Mouse (Mus musculus): ENCODE results near the gene Zfp981. TPM values are rescaled to one million over a fixed set of nuclear protein-coding genes. Genes with fewer than 3 reads are reported as not detected.
A peak's percentile ranks its signal among the peaks of the same experiment; 100 is the strongest.
"Not testable (repeated sequence)": the region's sequence is repeated elsewhere in the genome, so short reads cannot be mapped to it uniquely, and the experiment has no call there.

Zfp981 gene
- polyA plus RNA-seq, 1 experiment from 2014 or later: 0.05 TPM

DNA sequence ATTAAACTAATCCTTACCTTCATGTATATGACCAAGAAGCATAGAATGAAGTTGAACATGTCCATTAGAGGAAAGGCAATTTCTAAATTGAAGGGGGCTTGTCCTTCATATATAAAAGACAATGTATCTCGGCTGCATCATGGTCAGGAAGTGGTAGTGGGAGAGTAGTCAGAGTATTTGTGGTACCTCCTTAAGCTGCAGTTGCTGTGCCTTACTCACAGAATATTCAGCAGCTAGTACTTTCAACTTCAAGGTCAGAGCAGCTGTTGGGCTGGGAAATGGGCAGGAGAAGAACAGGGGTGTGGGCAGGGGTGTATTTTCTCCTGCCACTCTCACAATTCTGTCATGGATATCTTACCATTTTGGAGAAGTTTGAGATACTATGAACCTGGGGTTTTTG is 15.1 kb upstream of the Zfp981 start:
- peaks cover 50% of the 10 kb centered on the region for H3K9me3 ChIP-seq (replicated peaks)
- H3K9ac ChIP-seq; H3K4me3 ChIP-seq (replicated peaks); H3K27ac ChIP-seq (replicated peaks); H3K4me2 ChIP-seq (replicated peaks); H3K4me1 ChIP-seq; H3K36me3 ChIP-seq; H3K27me3 ChIP-seq: not testable (repeated sequence)
- 62% methylated on average over 1 of the region's 1 CpGs for WGBS
- 0 out of 2 replicates have a peak, but pooled peaks have one; percentile 13 for ATAC-seq (ENCODE audit: insufficient number of reproducible peaks, low FRiP score, low TSS enrichment, low read depth)

- 71% methylated on average over 4 of the region's 4 CpGs for WGBS
- H3K9ac ChIP-seq; H3K4me1 ChIP-seq; H3K27ac ChIP-seq (replicated peaks); H3K4me3 ChIP-seq (replicated peaks); H3K36me3 ChIP-seq; H3K27me3 ChIP-seq; H3K4me2 ChIP-seq (replicated peaks); ATAC-seq (ENCODE audit: insufficient number of reproducible peaks, low FRiP score, low TSS enrichment, low read depth): not testable (repeated sequence)
- peaks cover 51% of the 10 kb centered on the region for H3K9me3 ChIP-seq (replicated peaks)
Observed at GRCm38 (mm10) chr4:146489196-146489595, 12.6 kb upstream of the Zfp981 start.

DNA sequence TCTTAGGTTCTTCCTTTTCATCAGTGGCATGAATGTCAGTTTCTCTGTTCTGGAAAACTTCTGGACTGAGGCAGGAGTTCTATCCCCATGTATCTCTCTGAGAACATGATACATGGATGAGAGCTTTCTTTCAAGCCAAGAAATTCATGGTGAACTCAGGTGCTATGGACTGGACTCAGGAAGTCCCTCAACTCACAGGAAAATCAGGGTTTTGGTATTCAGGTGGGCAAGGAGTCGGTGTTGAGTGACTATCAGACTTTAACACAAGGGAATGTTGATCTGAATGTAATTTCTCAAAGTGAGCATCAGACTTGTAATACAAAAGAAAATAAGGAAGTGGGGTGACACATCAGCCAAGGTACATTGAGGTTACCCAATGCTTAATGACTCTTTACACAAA is 9.8 kb upstream of the Zfp981 start:
- H3K4me2 ChIP-seq (replicated peaks); H3K27ac ChIP-seq (replicated peaks); H3K36me3 ChIP-seq; H3K9ac ChIP-seq; H3K4me1 ChIP-seq; H3K4me3 ChIP-seq (replicated peaks); H3K27me3 ChIP-seq: not testable (repeated sequence)
- peaks cover 42% of the 10 kb centered on the region for H3K9me3 ChIP-seq (replicated peaks)
- 0 out of 2 replicates have a peak, but pooled peaks have one; percentile 31 for ATAC-seq (ENCODE audit: insufficient number of reproducible peaks, low FRiP score, low TSS enrichment, low read depth)
- WGBS: 78% methylated on average over 1 of the region's 1 CpGs

DNA sequence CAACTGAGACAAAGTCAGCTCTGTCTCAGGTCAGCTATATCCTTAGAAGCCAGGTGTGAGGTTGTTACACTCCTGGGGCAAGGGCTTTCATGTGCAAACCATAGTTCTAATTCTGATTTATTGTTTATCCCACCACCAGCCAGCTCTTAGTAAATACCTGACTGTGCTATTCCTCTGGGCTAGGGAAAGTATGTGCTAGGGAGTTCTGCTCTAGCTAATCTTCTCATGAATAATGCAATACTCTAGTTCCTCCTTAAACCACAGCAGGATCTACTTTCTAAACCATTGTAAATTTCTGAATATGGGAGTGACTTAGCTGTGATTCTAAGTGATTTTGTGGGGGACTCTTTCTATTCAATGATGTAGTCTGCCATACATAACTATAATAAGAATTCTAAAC is 9.4 kb upstream of the Zfp981 start:
- Histone ChIP-seq H3K4me2 (replicated peaks) (no peak overlapping the region), H3K9ac (no peak overlapping the region), H3K27me3 (no peaks in the 10 kb centered on the region), H3K4me1 (no peaks in the 10 kb centered on the region), H3K4me3 (replicated peaks) (no peak overlapping the region), H3K27ac (replicated peaks) (no peak overlapping the region), H3K9me3 (replicated peaks) (peaks cover 43% of the 10 kb centered on the region), H3K36me3 (no peaks in the 10 kb centered on the region)
- ATAC-seq (ENCODE audit: insufficient number of reproducible peaks, low FRiP score, low TSS enrichment, low read depth): no peak

- no peak overlapping the region for H3K4me3 ChIP-seq (replicated peaks)
- no peaks in the 10 kb centered on the region for H3K36me3 ChIP-seq
- H3K9ac ChIP-seq: no peak overlapping the region
- H3K27me3 ChIP-seq: no peaks in the 10 kb centered on the region
- H3K4me2 ChIP-seq (replicated peaks): no peak overlapping the region
- peak; percentile 36; the same call in 1 of the 2 replicates for ATAC-seq (ENCODE audit: insufficient number of reproducible peaks, low FRiP score, low TSS enrichment, low read depth)
- no peaks in the 10 kb centered on the region for H3K4me1 ChIP-seq
- peaks cover 47% of the 10 kb centered on the region for H3K9me3 ChIP-seq (replicated peaks)
- no peak overlapping the region for H3K27ac ChIP-seq (replicated peaks)
- WGBS: 46% methylated on average over 1 of the region's 1 CpGs
Observed at GRCm38 (mm10) chr4:146492851-146493250, 9.0 kb upstream of the Zfp981 start.

DNA sequence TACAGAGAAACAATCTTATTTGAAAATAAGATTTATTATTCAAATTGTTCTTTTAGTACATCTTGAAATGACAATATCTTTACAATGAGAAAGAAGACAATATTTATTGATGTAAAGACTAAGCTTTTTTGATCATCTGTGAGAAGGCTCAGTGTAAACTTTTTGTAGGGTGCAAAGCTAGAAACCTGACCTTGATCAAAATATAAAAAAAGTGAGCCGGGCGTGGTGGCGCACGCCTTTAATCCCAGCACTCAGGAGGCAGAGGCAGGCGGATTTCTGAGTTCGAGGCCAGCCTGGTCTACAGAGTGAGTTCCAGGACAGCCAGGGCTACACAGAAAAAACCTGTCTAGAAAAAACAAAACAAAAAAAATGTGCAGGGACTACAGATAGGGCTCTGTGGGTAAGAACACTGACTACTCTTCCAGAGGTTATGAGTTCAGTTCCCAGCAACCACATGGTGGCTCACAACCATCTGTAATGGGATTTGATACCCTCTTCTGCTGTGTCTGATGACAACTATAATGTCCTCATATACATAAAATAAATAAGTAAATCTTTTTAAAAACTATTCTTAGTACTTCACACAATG is 8.4 kb upstream of the Zfp981 start:
- not testable (repeated sequence) for H3K36me3 ChIP-seq; H3K27me3 ChIP-seq; H3K9ac ChIP-seq; ATAC-seq (ENCODE audit: insufficient number of reproducible peaks, low FRiP score, low TSS enrichment, low read depth); H3K4me3 ChIP-seq (replicated peaks); H3K4me1 ChIP-seq; H3K27ac ChIP-seq (replicated peaks); H3K4me2 ChIP-seq (replicated peaks)
- WGBS: 82% methylated on average over 6 of the region's 6 CpGs
- peaks cover 53% of the 10 kb centered on the region for H3K9me3 ChIP-seq (replicated peaks)

GRCm38 (mm10) chr4:146494980-146495379 is 6.8 kb upstream of the Zfp981 start:
- no peak overlapping the region for H3K27ac ChIP-seq (replicated peaks)
- no peaks in the 10 kb centered on the region for H3K4me1 ChIP-seq
- no peak overlapping the region for H3K9ac ChIP-seq
- no peaks in the 10 kb centered on the region for H3K36me3 ChIP-seq
- H3K9me3 ChIP-seq (replicated peaks): peaks cover 50% of the 10 kb centered on the region
- H3K4me2 ChIP-seq (replicated peaks): no peak overlapping the region
- WGBS: 65% methylated on average over 4 of the region's 4 CpGs
- no peaks in the 10 kb centered on the region for H3K27me3 ChIP-seq
- 0 out of 2 replicates have a peak, but pooled peaks have one; percentile 8 for ATAC-seq (ENCODE audit: insufficient number of reproducible peaks, low FRiP score, low TSS enrichment, low read depth)
- H3K4me3 ChIP-seq (replicated peaks): no peak overlapping the region

DNA sequence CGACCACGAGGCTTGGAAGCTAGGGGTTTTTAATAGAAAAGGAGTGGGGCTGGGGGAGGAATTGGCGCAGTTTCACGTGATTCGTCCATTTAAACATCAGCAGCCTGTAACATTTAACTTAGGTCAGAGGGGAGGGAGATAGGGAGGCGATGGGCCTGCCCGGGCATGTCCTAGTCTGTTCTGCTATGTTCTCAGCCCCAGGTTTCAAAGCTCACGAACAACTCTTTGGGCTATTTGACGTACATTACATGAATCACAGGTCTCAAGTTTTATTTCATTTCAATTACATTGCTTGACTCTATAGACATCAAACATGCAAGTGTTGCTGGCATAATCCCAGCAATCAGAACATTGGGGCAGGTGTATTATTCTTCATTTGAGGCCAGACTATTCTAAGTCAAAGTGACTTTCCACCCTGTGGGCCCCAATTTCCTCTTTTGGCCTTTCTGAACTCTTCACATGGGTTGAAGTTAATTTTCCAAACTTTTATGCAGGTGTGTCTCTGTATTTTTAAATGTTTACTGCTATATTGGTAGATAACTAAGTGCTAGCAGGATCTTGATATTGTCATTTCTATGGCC is 4.0 kb upstream of the Zfp981 start:
- H3K4me3 ChIP-seq (replicated peaks); H3K27me3 ChIP-seq; H3K9ac ChIP-seq; H3K4me2 ChIP-seq (replicated peaks); H3K27ac ChIP-seq (replicated peaks); H3K4me1 ChIP-seq; H3K36me3 ChIP-seq: not testable (repeated sequence)
- 78% methylated on average over 9 of the region's 9 CpGs for WGBS
- peaks cover 43% of the 10 kb centered on the region for H3K9me3 ChIP-seq (replicated peaks)
- peak; percentile 49; the same call in 1 of the 2 replicates for ATAC-seq (ENCODE audit: insufficient number of reproducible peaks, low FRiP score, low TSS enrichment, low read depth)

DNA sequence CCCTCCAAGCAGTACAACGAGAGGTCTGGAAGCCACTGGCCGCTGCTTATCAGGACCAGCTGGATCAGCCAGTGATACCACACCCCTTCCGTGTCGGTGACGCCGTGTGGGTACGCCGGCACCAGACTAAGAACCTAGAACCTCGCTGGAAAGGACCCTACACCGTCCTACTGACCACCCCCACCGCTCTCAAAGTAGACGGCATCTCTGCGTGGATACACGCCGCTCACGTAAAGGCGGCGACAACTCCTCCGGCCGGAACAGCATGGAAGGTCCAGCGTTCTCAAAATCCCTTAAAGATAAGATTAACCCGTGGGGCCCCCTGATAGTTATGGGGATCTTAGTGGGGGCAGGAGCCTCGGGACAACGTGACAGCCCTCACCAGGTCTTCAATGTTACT is 7.2 kb downstream of the Zfp981 start:
- ATAC-seq (ENCODE audit: insufficient number of reproducible peaks, low FRiP score, low TSS enrichment, low read depth); H3K9ac ChIP-seq; H3K9me3 ChIP-seq (replicated peaks); H3K4me1 ChIP-seq; H3K27ac ChIP-seq (replicated peaks); H3K4me2 ChIP-seq (replicated peaks); H3K4me3 ChIP-seq (replicated peaks); H3K27me3 ChIP-seq; H3K36me3 ChIP-seq: not testable (repeated sequence)
- WGBS: 92% methylated on average over 22 of the region's 24 CpGs

- H3K4me3 ChIP-seq (replicated peaks); H3K9ac ChIP-seq; H3K4me1 ChIP-seq; H3K27ac ChIP-seq (replicated peaks); H3K36me3 ChIP-seq; H3K27me3 ChIP-seq; ATAC-seq (ENCODE audit: insufficient number of reproducible peaks, low FRiP score, low TSS enrichment, low read depth); H3K4me2 ChIP-seq (replicated peaks): not testable (repeated sequence)
- peaks cover 23% of the 10 kb centered on the region for H3K9me3 ChIP-seq (replicated peaks)
Observed at GRCm38 (mm10) chr4:146511871-146512270, 10.0 kb downstream of the Zfp981 start.

DNA sequence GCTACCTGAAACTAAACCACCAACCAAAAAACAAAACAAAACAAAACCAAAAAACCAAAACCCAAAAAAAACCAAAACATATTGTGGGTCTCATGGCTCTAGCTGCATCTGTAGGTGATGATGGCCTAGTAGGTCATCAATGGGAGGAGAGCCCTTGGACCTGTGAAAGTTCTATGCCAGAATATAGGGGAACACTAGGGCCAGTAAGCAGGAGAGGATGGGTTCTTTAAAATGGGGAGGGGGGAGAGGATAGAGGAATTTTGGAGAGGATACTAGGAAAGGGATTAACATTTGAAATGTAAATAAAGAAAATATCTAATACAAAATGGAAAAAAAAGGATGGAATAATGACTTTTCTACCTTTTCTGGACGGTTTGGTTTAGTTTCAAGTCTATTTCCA is 14.6 kb downstream of the Zfp981 start:
- H3K36me3 ChIP-seq: no peaks in the 10 kb centered on the region
- H3K4me1 ChIP-seq: no peaks in the 10 kb centered on the region
- H3K27me3 ChIP-seq: no peaks in the 10 kb centered on the region
- ATAC-seq (ENCODE audit: insufficient number of reproducible peaks, low FRiP score, low TSS enrichment, low read depth): no peak
- no peak overlapping the region for H3K27ac ChIP-seq (replicated peaks)
- H3K9ac ChIP-seq: no peak overlapping the region
- H3K4me2 ChIP-seq (replicated peaks): no peak overlapping the region
- 56% methylated on average over 1 of the region's 1 CpGs for WGBS
- H3K9me3 ChIP-seq (replicated peaks): peaks cover 48% of the 10 kb centered on the region
- no peak overlapping the region for H3K4me3 ChIP-seq (replicated peaks)

DNA sequence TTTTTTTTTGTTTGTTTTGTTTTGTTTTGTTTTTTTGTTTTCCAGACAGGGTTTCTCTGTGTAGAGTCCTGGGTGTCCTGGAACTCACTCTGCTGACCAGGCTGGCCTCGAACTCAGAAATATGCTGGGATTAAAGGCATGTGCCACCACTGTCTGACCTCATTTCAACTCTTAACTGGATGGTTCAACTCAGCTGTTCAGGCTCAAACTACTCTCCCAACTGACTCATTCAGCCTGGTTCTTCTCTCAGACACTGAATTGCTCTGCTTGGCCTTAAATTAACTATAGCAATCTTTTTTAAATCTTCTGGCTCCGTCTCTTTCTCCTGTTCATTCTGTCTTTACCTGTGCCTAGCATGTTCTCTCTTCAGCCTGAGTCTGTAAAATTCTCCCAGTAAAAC is 15.3 kb downstream of the Zfp981 start:
- not testable (repeated sequence) for H3K4me2 ChIP-seq (replicated peaks); H3K36me3 ChIP-seq; H3K27ac ChIP-seq (replicated peaks); H3K9ac ChIP-seq; H3K27me3 ChIP-seq; H3K4me3 ChIP-seq (replicated peaks); ATAC-seq (ENCODE audit: insufficient number of reproducible peaks, low FRiP score, low TSS enrichment, low read depth); H3K4me1 ChIP-seq
- H3K9me3 ChIP-seq (replicated peaks): peaks cover 55% of the 10 kb centered on the region
- 61% methylated on average over 2 of the region's 2 CpGs for WGBS

All from embryonic facial prominence, embryonic 15.5 days (tissue).